Mouse (Mus musculus) small intestine, adult 2 months (tissue): ENCODE data around the gene Ppp1r18. TPM values are rescaled to one million over a fixed set of nuclear protein-coding genes. Genes with fewer than 3 reads are reported as not detected.
A peak's percentile ranks its signal among the peaks of the same experiment; 100 is the strongest.

Experiments used
- H3K27ac ChIP-seq: fragments of 200-500 bp; 2 replicates; pipeline ENCODE4 v1.5.1; 2012; ENCODE audit warnings: low read depth, low read length, control low read depth, inconsistent platforms; ENCODE audit not compliant: insufficient read depth
- H3K27me3 ChIP-seq: fragments of 200-500 bp; 2 replicates; pipeline ENCODE4 v1.6.1; 2012; ENCODE audit warnings: mild to moderate bottlenecking, moderate library complexity, low read length, inconsistent platforms; ENCODE audit not compliant: control insufficient read depth, insufficient read depth
- H3K36me3 ChIP-seq: fragments of 200-500 bp; 2 replicates; pipeline ENCODE4 v1.6.1; 2012; ENCODE audit warnings: mild to moderate bottlenecking, low read length, control low read depth, inconsistent platforms; ENCODE audit not compliant: control insufficient read depth, insufficient read depth
- H3K4me1 ChIP-seq: fragments of 200-500 bp; 2 replicates; pipeline ENCODE4 v1.6.1; 2012; ENCODE audit warnings: low read length, inconsistent platforms, mixed read lengths; ENCODE audit not compliant: control insufficient read depth, insufficient read depth, insufficient read length
- H3K4me3 ChIP-seq: fragments of 200-500 bp; 2 replicates; pipeline ENCODE4 v1.5.1; 2012; ENCODE audit warnings: low read depth, mild to moderate bottlenecking, control low read depth, inconsistent platforms, low read length, moderate library complexity
- CTCF ChIP-seq: fragments of 200-500 bp; IDR thresholded peaks from 2 replicates; pipeline ENCODE4 v1.5.1; 2012; ENCODE audit warnings: low read depth, mild to moderate bottlenecking, control low read depth, inconsistent platforms, low read length, moderate library complexity, mixed read lengths; ENCODE audit not compliant: insufficient replicate concordance, insufficient read length; ENCODE audit errors: extremely low read depth
- POLR2A ChIP-seq: fragments of 200-500 bp; IDR thresholded peaks from 2 replicates; pipeline ENCODE4 v1.6.1; 2012; ENCODE audit warnings: low read depth, mild to moderate bottlenecking, control low read depth, inconsistent platforms, low read length, moderate library complexity
- WGBS: fragments of 180-500 bp; shearing (Covaris S2); methylation state at CpG from one replicate; pipeline ENCODE4 v1.1.7; 2018; 5-methylcytosine and 5-hydroxymethylcytosine counted together
- polyA plus RNA-seq: library from polyadenylated mRNA; depleted of rRNA; stranded (reverse); fragments of >200 nt; gene quantifications from 2 replicates; pipeline ENCODE4 v1.2.3, GENCODE M21; 2012

Ppp1r18 gene
- polyA plus RNA-seq, 1 experiment = 22.0 TPM

GRCm38 (mm10) chr17:35905587-35905986 is 40.2 kb downstream of the Ppp1r18 start:
- H3K36me3 ChIP-seq = peaks cover 16% of the 10 kb centered on the region
- TF ChIP-seq CTCF (no peak), POLR2A (no peak)
- H3K4me3 ChIP-seq = no peak overlapping the region
- H3K4me1 ChIP-seq = peaks cover 3% of the 10 kb centered on the region; the same call in 1 of the 2 replicates
- 91% methylated on average over 1 of the region's 1 CpGs for WGBS
- H3K27ac ChIP-seq = no peak overlapping the region
- no peaks in the 10 kb centered on the region for H3K27me3 ChIP-seq

GRCm38 (mm10) chr17:35907609-35908008 is 42.2 kb downstream of the Ppp1r18 start:
- H3K4me3 ChIP-seq = no peak overlapping the region
- peaks cover 3% of the 10 kb centered on the region; the same call in 1 of the 2 replicates for H3K4me1 ChIP-seq
- peaks cover 25% of the 10 kb centered on the region for H3K36me3 ChIP-seq
- H3K27me3 ChIP-seq = no peaks in the 10 kb centered on the region
- no peak overlapping the region for H3K27ac ChIP-seq
- WGBS = 54% methylated on average over 2 of the region's 2 CpGs
- TF ChIP-seq CTCF (no peak), POLR2A (no peak)

- peaks cover 3% of the 10 kb centered on the region; the same call in 1 of the 2 replicates for H3K4me1 ChIP-seq
- peak overlapping the region; percentile 86 for H3K4me3 ChIP-seq
- WGBS = 14% methylated on average over 20 of the region's 20 CpGs
- H3K36me3 ChIP-seq = peaks cover 26% of the 10 kb centered on the region
- no peaks in the 10 kb centered on the region for H3K27me3 ChIP-seq
- no peak for TF ChIP-seq POLR2A
- no peak for TF ChIP-seq CTCF
- H3K27ac ChIP-seq = peak overlapping the region; percentile 85
These were observed 44.0 kb downstream of the Ppp1r18 start for GRCm38 (mm10) chr17:35909186-35909918.

GRCm38 (mm10) chr17:35909919-35910369 is 44.6 kb downstream of the Ppp1r18 start, which contains the start of gene Atat1:
Atat1 (minus strand) TSS chr17:35910075.
- Histone ChIP-seq H3K4me1 (peaks cover 3% of the 10 kb centered on the region; the same call in 1 of the 2 replicates), H3K36me3 (peaks cover 26% of the 10 kb centered on the region), H3K27ac (peak within 1 kb of the TSS; percentile 85), H3K27me3 (no peaks in the 10 kb centered on the region), H3K4me3 (peak within 1 kb of the TSS; percentile 86)
- 2% methylated on average over 25 of the region's 25 CpGs for WGBS
- TF ChIP-seq POLR2A = no peak; the same call in 1 of the 2 replicates
- no peak for TF ChIP-seq CTCF

GRCm38 (mm10) chr17:35914975-35915374 is 49.6 kb downstream of the Ppp1r18 start:
- Histone ChIP-seq H3K27me3 (no peaks in the 10 kb centered on the region), H3K27ac (peak overlapping the region; percentile 51; the same call in 1 of the 2 replicates), H3K4me3 (no peak overlapping the region; the same call in 1 of the 2 replicates), H3K4me1 (peaks cover 9% of the 10 kb centered on the region), H3K36me3 (peaks cover 34% of the 10 kb centered on the region)
- 62% methylated on average over 6 of the region's 6 CpGs for WGBS
- peak; percentile 10; the same call in 1 of the 2 replicates for TF ChIP-seq CTCF
- TF ChIP-seq POLR2A = no peak

GRCm38 (mm10) chr17:35915538-35916296 is 50.3 kb downstream of the Ppp1r18 start:
- H3K4me1 ChIP-seq = peaks cover 7% of the 10 kb centered on the region
- peak overlapping the region; percentile 68 for H3K4me3 ChIP-seq
- under 1% methylated on average over 28 of the region's 28 CpGs for WGBS
- H3K36me3 ChIP-seq = peaks cover 34% of the 10 kb centered on the region
- no peaks in the 10 kb centered on the region for H3K27me3 ChIP-seq
- TF ChIP-seq POLR2A = no peak
- peak; percentile 34; the same call in 1 of the 2 replicates for TF ChIP-seq CTCF
- H3K27ac ChIP-seq = peak overlapping the region; percentile 51
